Mouse (Mus musculus): Measurements from ENCODE around the gene Lipa. TPM values are rescaled to one million over a fixed set of nuclear protein-coding genes. Genes with fewer than 3 reads are reported as not detected.

Lipa gene
- polyA plus RNA-seq, 1 experiment: not detected

- H3K27ac ChIP-seq (ENCODE audit: insufficient read depth, low read depth, low read length): no peak overlapping the region
- TF ChIP-seq POLR2A (IDR thresholded peaks at IDR 0.05; ENCODE audit: insufficient read depth, low read depth, low read length) (no peak), CTCF (IDR thresholded peaks at IDR 0.05; ENCODE audit: insufficient read depth, low read depth, low read length) (no peak)
- 87% methylated on average over 4 of the region's 4 CpGs for WGBS
- no peaks in the 10 kb centered on the region for H3K4me1 ChIP-seq (ENCODE audit: control insufficient read depth, insufficient read depth, low read length)
- H3K4me3 ChIP-seq (ENCODE audit: insufficient read depth, low read depth, low read length): no peak overlapping the region
These were observed 33.4 kb downstream of the Lipa start for GRCm38 (mm10) chr19:34493859-34494258.

- H3K4me3 ChIP-seq (ENCODE audit: insufficient read depth, low read depth, low read length): no peak overlapping the region
- H3K4me1 ChIP-seq (ENCODE audit: control insufficient read depth, insufficient read depth, low read length): no peaks in the 10 kb centered on the region
- no peak for TF ChIP-seq CTCF (IDR thresholded peaks at IDR 0.05; ENCODE audit: insufficient read depth, low read depth, low read length)
- TF ChIP-seq POLR2A (IDR thresholded peaks at IDR 0.05; ENCODE audit: insufficient read depth, low read depth, low read length): no peak
- WGBS: 7% methylated on average over 4 of the region's 4 CpGs
- H3K27ac ChIP-seq (ENCODE audit: insufficient read depth, low read depth, low read length): no peak overlapping the region
These were observed 43.7 kb downstream of the Lipa start for GRCm38 (mm10) chr19:34483547-34483946.

GRCm38 (mm10) chr19:34474991-34475971, 52.0 kb downstream of the Lipa start, which contains the start of gene Ch25h:
Gene Ch25h (minus strand): TSS chr19:34475164.
- peak within 1 kb of the TSS; percentile 47 for H3K4me3 ChIP-seq (ENCODE audit: insufficient read depth, low read depth, low read length)
- no peak within 1 kb of the TSS for H3K27ac ChIP-seq (ENCODE audit: insufficient read depth, low read depth, low read length)
- peaks cover 14% of the 10 kb centered on the region for H3K4me1 ChIP-seq (ENCODE audit: control insufficient read depth, insufficient read depth, low read length)
- WGBS: 5% methylated on average over 35 of the region's 35 CpGs
- TF ChIP-seq CTCF (IDR thresholded peaks at IDR 0.05; ENCODE audit: insufficient read depth, low read depth, low read length): no peak

GRCm38 (mm10) chr19:34474228-34474990, 52.9 kb downstream of the Lipa start:
- WGBS: 9% methylated on average over 49 of the region's 49 CpGs

GRCm38 (mm10) chr19:34471703-34472102, 55.6 kb downstream of the Lipa start:
- peaks cover 14% of the 10 kb centered on the region for H3K4me1 ChIP-seq (ENCODE audit: control insufficient read depth, insufficient read depth, low read length)
- H3K27ac ChIP-seq (ENCODE audit: insufficient read depth, low read depth, low read length): no peak overlapping the region
- TF ChIP-seq CTCF (IDR thresholded peaks at IDR 0.05; ENCODE audit: insufficient read depth, low read depth, low read length) (no peak), POLR2A (IDR thresholded peaks at IDR 0.05; ENCODE audit: insufficient read depth, low read depth, low read length) (no peak)
- H3K4me3 ChIP-seq (ENCODE audit: insufficient read depth, low read depth, low read length): no peak overlapping the region
- WGBS: 71% methylated on average over 2 of the region's 2 CpGs

More at GRCm38 (mm10) chr19:34474228-34474990, 52.9 kb downstream of the Lipa start:
- Histone ChIP-seq H3K27ac (ENCODE audit: insufficient read depth, low read depth, low read length) (no peak overlapping the region), H3K4me3 (ENCODE audit: insufficient read depth, low read depth, low read length) (peak overlapping the region; percentile 47), H3K4me1 (ENCODE audit: control insufficient read depth, insufficient read depth, low read length) (peaks cover 14% of the 10 kb centered on the region)
- no peak for TF ChIP-seq POLR2A (IDR thresholded peaks at IDR 0.05; ENCODE audit: insufficient read depth, low read depth, low read length)
- no peak for TF ChIP-seq CTCF (IDR thresholded peaks at IDR 0.05; ENCODE audit: insufficient read depth, low read depth, low read length)

GRCm38 (mm10) chr19:34468794-34469193, 58.5 kb downstream of the Lipa start:
- WGBS: 67% methylated on average over 3 of the region's 3 CpGs
- TF ChIP-seq CTCF (IDR thresholded peaks at IDR 0.05; ENCODE audit: insufficient read depth, low read depth, low read length): no peak
- no peak for TF ChIP-seq POLR2A (IDR thresholded peaks at IDR 0.05; ENCODE audit: insufficient read depth, low read depth, low read length)
- Histone ChIP-seq H3K27ac (ENCODE audit: insufficient read depth, low read depth, low read length) (no peak overlapping the region), H3K4me1 (ENCODE audit: control insufficient read depth, insufficient read depth, low read length) (no peaks in the 10 kb centered on the region), H3K4me3 (ENCODE audit: insufficient read depth, low read depth, low read length) (no peak overlapping the region)

- Histone ChIP-seq H3K27ac (ENCODE audit: insufficient read depth, low read depth, low read length) (no peak overlapping the region), H3K4me3 (ENCODE audit: insufficient read depth, low read depth, low read length) (no peak overlapping the region)
- WGBS: 56% methylated on average over 6 of the region's 6 CpGs
These were observed 59.1 kb downstream of the Lipa start for GRCm38 (mm10) chr19:34468216-34468615.

GRCm38 (mm10) chr19:34464453-34464852, 62.8 kb downstream of the Lipa start:
- Histone ChIP-seq H3K4me3 (ENCODE audit: insufficient read depth, low read depth, low read length) (no peak overlapping the region), H3K27ac (ENCODE audit: insufficient read depth, low read depth, low read length) (no peak overlapping the region), H3K4me1 (ENCODE audit: control insufficient read depth, insufficient read depth, low read length) (no peaks in the 10 kb centered on the region)
- WGBS: 76% methylated on average over 3 of the region's 3 CpGs
- TF ChIP-seq POLR2A (IDR thresholded peaks at IDR 0.05; ENCODE audit: insufficient read depth, low read depth, low read length) (no peak), CTCF (IDR thresholded peaks at IDR 0.05; ENCODE audit: insufficient read depth, low read depth, low read length) (no peak)

More at GRCm38 (mm10) chr19:34468216-34468615, 59.1 kb downstream of the Lipa start:
- no peaks in the 10 kb centered on the region for H3K4me1 ChIP-seq (ENCODE audit: control insufficient read depth, insufficient read depth, low read length)
- TF ChIP-seq CTCF (IDR thresholded peaks at IDR 0.05; ENCODE audit: insufficient read depth, low read depth, low read length): no peak
- no peak for TF ChIP-seq POLR2A (IDR thresholded peaks at IDR 0.05; ENCODE audit: insufficient read depth, low read depth, low read length)

Data from olfactory bulb, adult 2 months (tissue).